Mouse (Mus musculus) thymus, adult 2 months (tissue): ENCODE results near the gene Dennd4a.

Experiments used
- CTCF ChIP-seq: fragments of 200-500 bp; IDR thresholded peaks from 2 replicates; pipeline ENCODE4 v1.5.1; 2012; ENCODE audit warnings: mild to moderate bottlenecking, control low read depth, low read length, moderate library complexity, borderline replicate concordance; ENCODE audit not compliant: control insufficient read depth, poor library complexity, insufficient read depth; ENCODE audit errors: extremely low read depth
- POLR2A ChIP-seq: fragments of 200-500 bp; IDR thresholded peaks from 2 replicates; pipeline ENCODE4 v1.6.1; 2012; ENCODE audit warnings: mild to moderate bottlenecking, low read length, control low read depth, moderate library complexity; ENCODE audit not compliant: control insufficient read depth, poor library complexity, insufficient read depth; ENCODE audit errors: extremely low read depth

GRCm38 (mm10) chr9:64913406-64913805 is 102.3 kb downstream of the Dennd4a start:
- TF ChIP-seq CTCF, result no peak
- TF ChIP-seq POLR2A, result no peak
